13 mouse cellular contexts compared by ENCODE assay signal in genomic region chr17:47814496-47814895, GRCm38 (mm10). TPM values are rescaled to one million over a fixed set of nuclear protein-coding genes. Genes with fewer than 3 reads are reported as not detected.
DNase-seq lines count a peak whose midpoint lies in the region; ATAC-seq and TF ChIP-seq lines count a peak whose summit lies in the region.
"Had no signal": no experiment of that assay in that cellular context is flagged by ENCODE, and none has a peak within 500 bp of the region (broad histone marks: within the 10 kb centered on the region; RNA-seq: fewer than 3 reads in every experiment).

No protein-coding gene starts in this region.

- H3K36me3 ChIP-seq in heart, postnatal 0 days (replicated peaks; ENCODE audit: control insufficient read depth, insufficient read depth, low read length): peaks cover 22% of the 10 kb centered on the region
- H3K36me3 ChIP-seq in hindbrain, embryonic 14.5 days (replicated peaks; ENCODE audit: control insufficient read depth, insufficient read depth): no peaks in the 10 kb centered on the region

- TF ChIP-seq EP300 in heart, postnatal 0 days (IDR thresholded peaks at IDR 0.05; ENCODE audit: low read depth): no peak

- no peak overlapping the region for H3K9ac ChIP-seq in heart, postnatal 0 days (replicated peaks; ENCODE audit: low read depth, low read length)
- H3K9ac ChIP-seq in hindbrain, embryonic 14.5 days: no peak overlapping the region
- H3K9ac ChIP-seq: liver, embryonic 14.5 days had no signal

- TF ChIP-seq CTCF in heart, postnatal 0 days (IDR thresholded peaks at IDR 0.05; ENCODE audit: low read depth): no peak

- DNase-seq in heart, postnatal 0 days (ENCODE audit: low spot score): no peak
- no peak for DNase-seq in heart, adult 18-20 months
- DNase-seq in testis, postnatal 10 days (ENCODE audit: low spot score): peak; percentile 34
- DNase-seq in testis, postnatal 14 days (ENCODE audit: low spot score): no peak
- DNase-seq in hindbrain, embryonic 14.5 days (ENCODE audit: low spot score): peak; percentile 54
- no peak for DNase-seq in layer of hippocampus, postnatal 10 days (ENCODE audit: low spot score in 2 of 2)
- no peak for DNase-seq in left cerebral cortex, adult 11 months (ENCODE audit: low spot score)
- DNase-seq: cerebellum, adult 18-20 months; midbrain, embryonic 14.5 days; spleen, adult 18-20 months had no signal

- no peak overlapping the region for H3K4me3 ChIP-seq in heart, postnatal 0 days (ENCODE audit: low read depth, low read length)
- no peak overlapping the region for H3K4me3 ChIP-seq in hindbrain, embryonic 14.5 days (replicated peaks; ENCODE audit: low read length)
- H3K4me3 ChIP-seq: left cerebral cortex, adult 2 months had no signal

- 44% methylated on average over 6 of the region's 6 CpGs for WGBS in heart, postnatal 0 days
- WGBS in hindbrain, embryonic 14.5 days: 18% methylated on average over 6 of the region's 6 CpGs

- no peaks in the 10 kb centered on the region for H3K27me3 ChIP-seq in heart, postnatal 0 days (ENCODE audit: control insufficient read depth, insufficient read depth, low read length)
- H3K27me3 ChIP-seq in hindbrain, embryonic 14.5 days (ENCODE audit: control insufficient read depth, insufficient read depth, low read length): no peaks in the 10 kb centered on the region

- no peaks in the 10 kb centered on the region for H3K9me3 ChIP-seq in heart, postnatal 0 days (replicated peaks; ENCODE audit: control insufficient read depth, low read length)
- H3K9me3 ChIP-seq in hindbrain, embryonic 14.5 days (ENCODE audit: control insufficient read depth, low read length): no peaks in the 10 kb centered on the region

- H3K27ac ChIP-seq in heart, postnatal 0 days (ENCODE audit: low read depth): 0 out of 2 replicates have a peak overlapping the region, but pooled peaks have one; percentile 39
- H3K27ac ChIP-seq in hindbrain, embryonic 14.5 days: no peak overlapping the region
- H3K27ac ChIP-seq: left cerebral cortex, adult 2 months; liver, embryonic 14.5 days had no signal

- ATAC-seq in heart, postnatal 0 days (ENCODE audit: insufficient read depth, low read depth): no peak
- no peak for ATAC-seq in hindbrain, embryonic 14.5 days (ENCODE audit: low FRiP score)
- ATAC-seq: CD4-positive, CD25-positive, alpha-beta regulatory T cell, adult 4 months had no signal

- H3K4me2 ChIP-seq in heart, postnatal 0 days (ENCODE audit: low read depth, low read length): no peak overlapping the region
- H3K4me2 ChIP-seq in hindbrain, embryonic 14.5 days (replicated peaks): no peak overlapping the region

- peaks cover 5% of the 10 kb centered on the region; the same call in 1 of the 2 replicates for H3K4me1 ChIP-seq in heart, postnatal 0 days (ENCODE audit: control insufficient read depth, insufficient read depth)
- peaks cover 8% of the 10 kb centered on the region; the same call in 1 of the 2 replicates for H3K4me1 ChIP-seq in hindbrain, embryonic 14.5 days (replicated peaks; ENCODE audit: control insufficient read depth, insufficient read depth, low read length)

RNA-seq across cellular contexts. Expression of gene Mdfi, which starts 20.0 kb away (rescaled TPM):
- 64.6 and 68.2 TPM in 2 replicates for total RNA-seq in heart, postnatal 0 days (2014; rRNA removed; ENCODE audit: low replicate concordance)
- 6.2 and 6.7 TPM in 2 replicates for polyA plus RNA-seq in heart, postnatal 0 days (2015; fragmentation: Nextera tagmentation; extraction: Ambion mirVana)
- total RNA-seq in heart, adult 18-20 months (2021): 1 to 10 TPM in 1 of 2 experiments, under 1 TPM in 1; 0.40 to 1.3 TPM
- 7.5 and 7.7 TPM in 2 replicates for polyA plus RNA-seq in hindbrain, embryonic 14.5 days (2014; fragmentation: Nextera tagmentation; extraction: Ambion mirVana)
- total RNA-seq in layer of hippocampus, postnatal 10 days (2021): 1 to 10 TPM; 1.3 to 2.0 TPM
- polyA plus RNA-seq: CD4-positive, CD25-positive, alpha-beta regulatory T cell, adult 4 months had no signal

Comparison
In these comparisons a context has a peak if more than half of its experiments do, and no peak if none do; other contexts are left out.
1. DNase-seq: peak in testis, postnatal 10 days (single experiment) and hindbrain, embryonic 14.5 days (single experiment); none in heart, postnatal 0 days (single experiment), heart, adult 18-20 months (0 of 2), testis, postnatal 14 days (single experiment), layer of hippocampus, postnatal 10 days (0 of 2) and left cerebral cortex, adult 11 months (single experiment).
2. RNA of gene Mdfi, which starts 20.0 kb away (total RNA-seq): 64.6 to 68.2 TPM in heart, postnatal 0 days; 1.3 to 2.0 TPM in layer of hippocampus, postnatal 10 days and 0.40 to 1.3 TPM in heart, adult 18-20 months; every median in the first group is over 10 times any median in the second.